Mouse (Mus musculus) adrenal gland, postnatal 25 days (tissue): ENCODE measurements around the gene Bloc1s3. TPM values are rescaled to one million over a fixed set of nuclear protein-coding genes. Genes with fewer than 3 reads are reported as not detected.
"Not testable (repeated sequence)": the region's sequence is repeated elsewhere in the genome, so short reads cannot be mapped to it uniquely, and the experiment has no call there.

ENCODE experiments used
- DNase-seq: peaks from one replicate; pipeline ENCODE4 v3.0.0; 2021; ENCODE audit warnings: mixed read lengths
- total RNA-seq: library from RNA; stranded (reverse); gene quantifications from 2 replicates; pipeline ENCODE4 v1.2.3, GENCODE M21; 2021

Bloc1s3 gene
- total RNA-seq, 1 experiment from 2014 or later: 15.9 TPM

GRCm38 (mm10) chr7:19517652-19518365 is 9.6 kb upstream of the Bloc1s3 start, which contains the start of gene Nkpd1:
TSS of gene Nkpd1 (plus strand) at chr7:19517838.
- peak; percentile 53 for DNase-seq

DNA sequence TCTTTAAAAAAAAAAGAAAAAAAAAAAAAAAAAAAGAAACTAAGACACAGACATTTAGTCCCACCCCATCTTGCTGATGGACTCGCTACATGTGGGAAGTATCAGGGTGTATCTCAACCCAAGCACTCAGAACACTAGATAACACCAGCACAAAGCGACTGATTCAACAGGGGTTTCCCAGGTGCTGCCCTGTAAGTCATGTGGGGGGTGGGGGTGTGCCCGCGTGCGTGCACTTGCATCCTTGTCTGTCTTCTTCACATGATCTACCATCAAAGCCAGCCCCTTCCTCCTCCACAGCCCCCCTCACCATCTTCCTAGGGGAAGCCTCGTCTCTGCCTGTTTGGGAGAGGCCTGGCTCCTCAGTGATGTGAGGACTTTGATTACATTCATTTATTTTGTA is 4.2 kb upstream of the Bloc1s3 start:
- no peak for DNase-seq

GRCm38 (mm10) chr7:19511934-19512333 is 3.8 kb upstream of the Bloc1s3 start:
- DNase-seq: not testable (repeated sequence)

GRCm38 (mm10) chr7:19509786-19510185 is 1.6 kb upstream of the Bloc1s3 start:
- DNase-seq: no peak

GRCm38 (mm10) chr7:19508924-19509568 is 879 bp upstream of the Bloc1s3 start:
- DNase-seq: no peak

- DNase-seq: no peak
Observed at GRCm38 (mm10) chr7:19507612-19507981, 570 bp downstream of the Bloc1s3 start.

DNA sequence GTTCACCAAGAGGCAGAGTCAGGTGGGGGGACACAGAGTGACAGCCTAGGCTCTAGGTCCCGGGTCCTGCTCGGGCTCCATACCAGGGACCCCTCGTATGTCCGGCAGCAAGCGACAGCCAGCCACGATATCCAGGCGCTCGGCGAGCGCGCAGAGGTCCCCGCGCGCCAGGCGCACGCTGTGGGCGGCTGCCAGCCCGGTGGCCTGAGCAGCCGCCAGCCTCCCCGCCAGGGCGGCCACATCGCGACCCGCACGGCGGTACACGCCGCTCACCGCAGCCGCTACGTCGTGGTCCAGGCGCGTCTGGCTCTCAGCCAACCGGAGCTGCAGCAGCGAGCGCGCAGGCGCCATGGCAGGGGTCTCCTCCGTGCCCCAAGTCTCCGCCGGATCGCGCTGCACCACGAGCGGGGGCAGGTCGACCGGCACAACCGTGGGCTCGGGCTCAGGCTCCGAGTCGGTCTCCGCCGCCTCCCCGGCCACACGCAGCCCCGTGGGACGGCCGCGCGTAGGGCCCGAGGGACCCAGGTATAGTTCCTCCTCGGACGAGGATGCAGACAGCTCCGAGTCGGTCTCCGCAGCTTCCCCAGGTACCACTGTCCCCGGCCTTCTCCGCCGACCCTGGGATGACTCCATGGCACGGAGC is 1.1 kb downstream of the Bloc1s3 start:
- peak; percentile 75 for DNase-seq

DNA sequence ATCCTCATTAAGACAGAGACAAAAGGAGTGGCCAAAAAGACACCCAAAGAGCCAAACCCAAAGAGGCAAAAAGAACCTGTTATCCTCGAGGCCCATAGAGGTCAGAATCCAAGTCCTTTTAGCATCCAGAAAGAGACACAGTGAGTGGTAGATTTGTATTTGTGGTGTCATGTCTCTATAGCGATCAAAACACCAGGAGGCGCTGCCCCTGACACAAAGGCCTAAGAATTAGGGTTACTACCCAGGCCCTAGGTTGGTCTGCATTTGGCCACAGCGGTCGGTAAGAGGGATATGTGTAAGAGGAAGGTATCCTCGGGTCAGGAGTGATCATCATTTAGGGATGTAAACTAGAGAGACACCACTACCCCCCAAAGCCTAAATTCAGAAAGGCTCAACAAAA is 1.8 kb downstream of the Bloc1s3 start:
- no peak for DNase-seq

GRCm38 (mm10) chr7:19503481-19504068 is 4.6 kb downstream of the Bloc1s3 start:
- DNase-seq: peak; percentile 44

DNA sequence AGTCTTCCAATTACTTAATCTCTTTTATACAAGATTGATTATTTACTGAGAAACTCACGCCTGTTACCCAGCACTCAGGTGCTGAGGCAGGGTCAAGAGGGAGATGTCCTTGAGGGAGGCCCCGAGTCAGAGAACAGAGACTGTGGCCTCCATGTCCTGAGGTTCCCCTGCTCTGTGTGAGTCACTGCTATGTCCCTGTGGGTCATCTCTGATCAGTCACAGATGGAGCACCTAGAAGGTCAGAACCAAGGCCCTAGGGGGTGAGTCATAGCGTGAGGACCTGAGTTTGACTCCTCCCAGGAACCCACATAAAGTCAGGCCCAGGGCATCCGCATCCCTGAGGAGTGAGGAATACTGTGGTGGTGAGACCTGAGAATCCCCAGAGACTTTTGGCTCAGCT is 6.5 kb downstream of the Bloc1s3 start:
- peak; percentile 59 for DNase-seq

GRCm38 (mm10) chr7:19500420-19501363 is 7.5 kb downstream of the Bloc1s3 start:
- DNase-seq: no peak

DNA sequence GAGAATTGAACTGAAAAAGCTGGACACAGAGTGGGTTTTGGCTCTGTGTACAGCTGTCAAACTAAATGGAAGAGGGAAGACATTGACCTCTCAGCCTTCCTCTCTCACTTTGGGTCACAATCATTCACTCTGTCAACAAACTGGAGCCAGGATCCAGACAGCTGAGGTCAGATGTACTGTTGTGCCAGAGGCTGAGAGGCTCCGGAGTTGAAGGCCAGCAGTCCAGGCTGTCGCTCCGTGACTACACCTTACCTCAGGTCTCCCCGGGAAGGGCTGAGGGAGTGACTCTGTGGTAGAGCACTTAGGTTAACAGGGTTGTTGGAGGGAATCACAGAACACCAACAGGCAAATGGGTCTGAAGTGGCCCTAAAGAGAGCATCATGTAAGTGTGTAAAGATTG is 9.8 kb downstream of the Bloc1s3 start:
- peak; percentile 42 for DNase-seq

DNA sequence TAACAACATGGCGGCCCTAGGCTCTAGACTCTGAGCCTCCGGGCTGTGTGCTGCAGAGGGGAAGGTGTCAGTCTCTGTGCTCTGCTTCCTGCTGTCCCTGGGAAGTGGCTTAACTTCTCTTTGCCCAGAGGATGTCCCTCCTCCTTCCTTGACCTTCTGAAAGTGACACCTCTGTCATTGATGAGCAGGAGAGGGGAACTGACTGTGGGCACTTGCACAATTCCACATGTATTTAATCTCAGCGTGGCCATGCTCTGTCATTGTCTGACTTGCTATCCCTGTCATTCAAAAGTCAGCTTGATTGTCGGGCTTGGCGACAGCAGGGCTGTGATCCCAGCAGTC is 12.0 kb downstream of the Bloc1s3 start:
- no peak for DNase-seq

- peak; percentile 81 for DNase-seq
Observed at GRCm38 (mm10) chr7:19495521-19496213, 12.5 kb downstream of the Bloc1s3 start.

DNA sequence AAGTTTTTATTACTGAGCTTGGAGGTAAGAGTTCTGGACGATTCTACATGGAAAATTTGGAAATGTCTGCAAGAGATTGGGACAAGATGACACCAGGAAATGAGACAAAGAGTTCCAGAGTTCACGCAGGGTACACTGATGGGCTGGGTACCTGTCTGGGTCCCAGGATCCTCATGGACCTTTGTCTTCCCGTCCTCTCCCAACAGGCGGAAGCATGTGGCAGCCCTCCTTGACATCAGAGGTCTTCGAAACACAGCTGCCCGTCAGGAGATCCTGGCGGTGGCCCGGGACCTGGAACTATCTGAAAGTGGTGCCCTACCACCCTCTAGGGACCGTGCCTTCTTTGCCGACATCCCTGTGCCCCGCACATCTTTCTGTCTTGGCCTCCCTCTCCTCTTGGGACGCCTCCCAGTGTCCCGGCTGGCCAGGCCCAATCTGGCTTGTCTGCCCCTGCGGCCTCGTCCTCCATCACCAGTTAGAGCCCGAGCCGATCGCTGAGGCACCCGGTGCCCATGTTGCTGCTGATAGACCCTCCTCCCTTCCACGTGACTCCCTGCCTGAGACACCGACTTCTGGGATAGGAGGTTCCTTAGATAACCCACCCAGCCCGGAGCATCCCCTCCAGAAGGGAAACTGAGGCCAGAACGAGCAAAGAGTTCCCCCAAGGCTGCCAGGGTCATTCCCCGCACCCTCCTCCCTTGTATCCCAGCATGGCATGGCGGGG is 13.3 kb downstream of the Bloc1s3 start:
- DNase-seq: peak; percentile 32

GRCm38 (mm10) chr7:19491731-19492130 is 16.4 kb downstream of the Bloc1s3 start:
- DNase-seq: peak; percentile 65

- DNase-seq: no peak
Observed at GRCm38 (mm10) chr7:19489525-19489924, 18.6 kb downstream of the Bloc1s3 start.

GRCm38 (mm10) chr7:19486549-19486948 is 21.6 kb downstream of the Bloc1s3 start:
- no peak for DNase-seq

- DNase-seq: no peak
Observed at GRCm38 (mm10) chr7:19485488-19485887, 22.7 kb downstream of the Bloc1s3 start.

DNA sequence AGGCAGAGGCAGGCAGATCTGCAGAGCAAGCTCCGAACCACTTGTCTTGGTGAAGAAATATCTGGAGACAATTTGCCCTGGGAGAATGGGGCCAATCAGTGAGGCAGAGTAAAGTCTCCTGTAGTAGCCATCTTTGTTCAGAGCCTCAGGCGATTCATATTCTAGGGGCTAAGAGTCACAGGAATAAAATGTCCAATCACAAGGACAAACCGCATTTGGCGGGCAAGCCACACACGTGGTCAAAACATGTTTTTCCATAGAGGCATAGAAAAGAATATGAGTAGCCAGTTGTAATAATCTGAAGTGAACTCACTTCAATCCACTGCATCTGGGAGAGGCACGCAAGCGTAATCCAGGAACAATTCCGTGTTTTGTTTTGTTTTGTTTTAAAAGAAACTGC is 24.9 kb downstream of the Bloc1s3 start:
- no peak for DNase-seq
